Mouse (Mus musculus): ENCODE data around the gene Lix1l. TPM values are rescaled to one million over a fixed set of nuclear protein-coding genes. Genes with fewer than 3 reads are reported as not detected.

Gene Lix1l
- 4.0 and 6.1 TPM in 2 replicates for polyA plus RNA-seq (2012; rRNA removed)

GRCm38 (mm10) chr3:96600639-96601250, at the start of gene Lix1l:
Gene Lix1l, plus strand, starts transcription at chr3:96601149.

GRCm38 (mm10) chr3:96557694-96558093, 43.3 kb upstream of the Lix1l start, which contains the start of gene Txnip:
Gene Txnip, plus strand, starts transcription at chr3:96557957.

GRCm38 (mm10) chr3:96576690-96577541, 24.0 kb upstream of the Lix1l start, which contains the start of gene Gm16253:
Gene Gm16253, plus strand, starts transcription at chr3:96576984.

GRCm38 (mm10) chr3:96593790-96594560, 7.0 kb upstream of the Lix1l start, which contains the start of gene Polr3gl:
Gene Polr3gl, minus strand, starts transcription at chr3:96594181.

GRCm38 (mm10) chr3:96596228-96596707, 4.7 kb upstream of the Lix1l start, which contains the start of gene Ankrd34a:
Gene Ankrd34a, plus strand, starts transcription at chr3:96596636.

GRCm38 (mm10) chr3:96629729-96630600, 29.0 kb downstream of the Lix1l start, which contains the start of gene Rbm8a:
Gene Rbm8a, plus strand, starts transcription at chr3:96629933.

GRCm38 (mm10) chr3:96634928-96635879, 34.3 kb downstream of the Lix1l start, which contains the start of the genes Pex11b and Gm42957:
Gene Pex11b, plus strand, starts transcription at chr3:96635376.
Gene Gm42957, plus strand, starts transcription at chr3:96635474.

GRCm38 (mm10) chr3:96645018-96645649, 44.2 kb downstream of the Lix1l start, which contains the start of gene Itga10:
Gene Itga10, plus strand, starts transcription at chr3:96645584.

GRCm38 (mm10) chr3:96669727-96670468, 68.9 kb downstream of the Lix1l start, which contains the start of gene Ankrd35:
Gene Ankrd35, plus strand, starts transcription at chr3:96670131.

Other genes starting within 250 kb of the Lix1l start
- 0.11 and 0.22 TPM in 2 replicates for gene BC107364, start 148.8 kb upstream of the Lix1l start, polyA plus RNA-seq (2012; rRNA removed)
- gene Hfe2, start 76.0 kb upstream of the Lix1l start, polyA plus RNA-seq (2012; rRNA removed) = 5.6 and 7.5 TPM in 2 replicates
- 353 and 474 TPM in 2 replicates for gene Txnip, start 43.2 kb upstream of the Lix1l start, polyA plus RNA-seq (2012; rRNA removed)
- 0.48 TPM in 1 of 2 replicates, not detected in the other for gene Gm16253, start 24.2 kb upstream of the Lix1l start, polyA plus RNA-seq (2012; rRNA removed)
- gene Polr3gl, start 7.0 kb upstream of the Lix1l start, polyA plus RNA-seq (2012; rRNA removed) = 4.2 and 4.9 TPM in 2 replicates
- 0.85 and 1.1 TPM in 2 replicates for gene Ankrd34a, start 4.5 kb upstream of the Lix1l start, polyA plus RNA-seq (2012; rRNA removed)
- 0.35 and 0.47 TPM in 2 replicates for gene Rbm8a, start 28.8 kb downstream of the Lix1l start, polyA plus RNA-seq (2012; rRNA removed)
- 7.7 and 11.7 TPM in 2 replicates for gene Pex11b, start 34.2 kb downstream of the Lix1l start, polyA plus RNA-seq (2012; rRNA removed)
- gene Gm42957, start 34.3 kb downstream of the Lix1l start, polyA plus RNA-seq (2012; rRNA removed) = 0.04 TPM in 1 of 2 replicates, not detected in the other
- gene Itga10, start 44.4 kb downstream of the Lix1l start, polyA plus RNA-seq (2012; rRNA removed) = 0.46 and 1.5 TPM in 2 replicates
- gene Ankrd35, start 69.0 kb downstream of the Lix1l start, polyA plus RNA-seq (2012; rRNA removed) = 2.9 and 3.7 TPM in 2 replicates
- 20.9 and 23.0 TPM in 2 replicates for gene Pias3, start 95.2 kb downstream of the Lix1l start, polyA plus RNA-seq (2012; rRNA removed)
- gene Nudt17, start 107.4 kb downstream of the Lix1l start, polyA plus RNA-seq (2012; rRNA removed) = 4.9 and 6.6 TPM in 2 replicates
- gene Polr3c, start 126.5 kb downstream of the Lix1l start, polyA plus RNA-seq (2012; rRNA removed) = 7.7 and 8.8 TPM in 2 replicates
- gene Rnf115, start 126.5 kb downstream of the Lix1l start, polyA plus RNA-seq (2012; rRNA removed) = 3.2 and 3.8 TPM in 2 replicates
- not detected in 2 replicates for gene Pdzk1, start 228.1 kb downstream of the Lix1l start, polyA plus RNA-seq (2012; rRNA removed)
- gene Cd160, start 228.2 kb downstream of the Lix1l start, polyA plus RNA-seq (2012; rRNA removed) = 0.11 TPM in 1 of 2 replicates, not detected in the other

Data from stomach, adult 2 months (tissue).